Mouse (Mus musculus) G1E-ER4 (cell line): ENCODE results near the gene Rarb. TPM values are rescaled to one million over a fixed set of nuclear protein-coding genes. Genes with fewer than 3 reads are reported as not detected.

Source experiments
- GATA1 ChIP-seq: IDR thresholded peaks from one replicate; pipeline ENCODE4 v1.8.0; 2012; ENCODE audit warnings: low read length, inconsistent platforms
- polyA plus RNA-seq: library from polyadenylated mRNA; stranded (reverse); fragments of >175 nt; gene quantifications from 2 replicates; pipeline ENCODE4 v1.2.3, GENCODE M21; 2012

Gene Rarb
- polyA plus RNA-seq, 1 experiment: not detected

DNA sequence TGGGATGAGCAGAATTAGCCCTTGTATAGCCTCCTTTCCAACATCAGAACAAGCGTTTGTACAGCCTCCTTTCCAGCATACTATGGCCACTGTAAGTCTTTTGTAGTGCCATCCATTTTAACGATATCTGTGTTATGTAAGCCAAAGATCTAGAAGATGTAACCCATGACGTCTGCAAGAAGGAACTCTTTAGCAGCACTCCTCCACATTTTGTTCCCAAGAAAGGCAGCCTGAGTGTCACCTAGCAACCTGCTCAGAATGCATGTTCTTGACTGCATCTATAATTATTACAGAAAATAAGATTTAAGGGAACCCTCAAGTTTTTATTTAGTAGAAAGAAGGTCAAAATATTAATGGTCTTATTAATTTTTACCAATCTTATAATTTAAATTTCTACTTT lies 148.4 kb downstream of the Rarb start:
- TF ChIP-seq GATA1: no peak

DNA sequence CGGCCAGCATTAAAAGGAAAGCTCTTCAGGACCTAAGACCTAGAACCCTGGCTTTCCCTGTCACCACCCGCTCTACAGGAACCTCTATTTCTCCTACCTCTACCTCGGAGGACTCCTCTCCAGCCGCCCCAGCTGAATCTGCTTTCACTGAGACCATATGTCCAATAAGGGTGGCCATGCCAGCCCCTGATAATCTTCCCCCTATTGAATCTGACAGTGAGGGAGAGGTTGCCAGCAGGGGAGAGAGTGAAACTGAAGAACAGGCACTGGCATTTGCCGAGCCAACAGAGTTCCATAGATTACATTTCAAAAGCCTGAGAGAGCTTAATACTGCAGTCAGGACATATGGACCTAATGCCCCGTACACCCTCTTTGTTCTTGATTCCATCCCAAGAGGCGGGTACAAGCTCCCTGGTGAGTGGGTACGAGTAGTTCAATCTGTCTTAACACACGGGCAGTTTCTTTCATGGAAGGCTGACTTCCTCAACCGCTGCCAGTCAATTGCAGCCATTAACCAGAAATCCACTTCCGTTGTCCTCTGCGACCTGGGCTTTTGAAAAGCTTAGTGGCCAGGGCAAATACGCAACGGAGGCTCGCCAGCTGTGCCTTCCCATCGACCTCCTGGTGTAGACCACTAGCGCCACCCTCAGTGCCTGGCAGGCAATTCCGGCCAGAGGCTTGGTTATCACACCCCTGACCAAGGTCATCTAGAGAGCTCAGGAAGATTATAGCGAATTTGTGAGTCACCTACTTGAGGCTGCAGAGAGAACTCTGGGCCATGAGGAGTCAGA lies 179.6 kb downstream of the Rarb start:
- no peak for TF ChIP-seq GATA1

DNA sequence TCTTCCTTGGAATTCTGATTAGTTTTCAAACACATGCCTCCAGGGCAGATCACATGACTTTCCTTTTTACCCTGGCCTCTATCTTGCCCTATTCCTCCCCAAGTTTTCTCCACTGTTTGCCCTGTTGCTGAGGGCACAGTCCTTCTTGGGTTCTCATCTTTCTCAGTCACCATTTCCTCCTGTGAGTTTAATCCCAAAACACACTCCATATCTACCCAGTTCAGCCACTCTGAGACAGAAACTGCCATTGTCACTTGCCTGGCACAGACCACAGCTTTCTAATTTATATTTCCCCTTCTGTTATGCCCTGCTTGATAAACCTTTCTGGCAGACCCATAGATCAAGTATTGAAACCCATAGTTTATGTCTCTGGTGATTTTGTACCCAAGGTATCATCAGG lies 205.0 kb downstream of the Rarb start:
- no peak for TF ChIP-seq GATA1

DNA sequence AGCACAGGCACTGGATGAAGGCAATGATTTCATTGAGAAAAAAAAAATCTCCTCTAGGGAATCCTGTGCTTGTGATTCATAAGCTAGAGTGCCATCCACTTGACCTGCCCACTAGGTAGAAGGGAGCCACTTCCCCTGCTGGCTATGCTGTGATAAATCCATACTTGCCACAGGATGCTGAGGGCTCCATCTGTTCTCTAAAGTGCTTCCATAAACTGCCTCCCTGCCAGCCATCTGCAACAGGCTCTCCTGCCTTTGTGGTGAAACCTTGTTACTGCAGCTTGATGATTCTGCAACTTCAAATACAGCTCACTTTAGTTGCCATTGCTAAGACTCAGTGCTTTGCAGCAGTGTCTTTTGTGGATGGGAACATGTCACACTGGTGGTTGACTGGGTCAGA lies 213.5 kb downstream of the Rarb start:
- no peak for TF ChIP-seq GATA1

DNA sequence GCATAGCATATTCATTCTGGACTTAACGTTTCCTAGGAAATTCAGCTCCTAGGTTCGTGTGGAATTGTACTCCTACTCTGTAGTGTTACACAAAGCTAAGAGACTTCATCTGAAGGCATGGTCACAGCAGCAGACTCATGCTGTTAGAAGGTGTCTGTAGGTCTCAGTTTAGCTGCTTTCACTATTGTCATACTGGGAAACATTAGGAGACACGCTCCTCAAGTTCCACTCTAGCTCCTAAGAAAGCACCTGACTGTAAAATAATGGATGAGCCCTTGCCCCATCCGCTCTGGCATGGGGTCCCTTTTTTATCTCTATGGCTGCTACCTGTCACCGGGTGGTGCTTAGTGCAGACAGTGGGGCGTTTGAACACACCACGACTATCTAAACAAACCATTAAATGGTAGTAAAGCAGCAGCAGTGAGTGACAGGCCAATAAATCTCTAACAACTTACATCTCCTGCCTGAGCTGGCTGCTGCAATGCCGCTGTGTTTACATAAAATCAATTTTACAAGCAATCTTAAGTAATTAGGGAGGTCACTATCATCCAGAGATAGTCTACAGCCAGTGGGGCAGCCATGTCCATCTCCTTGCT lies 214.4 kb downstream of the Rarb start:
- no peak for TF ChIP-seq GATA1

DNA sequence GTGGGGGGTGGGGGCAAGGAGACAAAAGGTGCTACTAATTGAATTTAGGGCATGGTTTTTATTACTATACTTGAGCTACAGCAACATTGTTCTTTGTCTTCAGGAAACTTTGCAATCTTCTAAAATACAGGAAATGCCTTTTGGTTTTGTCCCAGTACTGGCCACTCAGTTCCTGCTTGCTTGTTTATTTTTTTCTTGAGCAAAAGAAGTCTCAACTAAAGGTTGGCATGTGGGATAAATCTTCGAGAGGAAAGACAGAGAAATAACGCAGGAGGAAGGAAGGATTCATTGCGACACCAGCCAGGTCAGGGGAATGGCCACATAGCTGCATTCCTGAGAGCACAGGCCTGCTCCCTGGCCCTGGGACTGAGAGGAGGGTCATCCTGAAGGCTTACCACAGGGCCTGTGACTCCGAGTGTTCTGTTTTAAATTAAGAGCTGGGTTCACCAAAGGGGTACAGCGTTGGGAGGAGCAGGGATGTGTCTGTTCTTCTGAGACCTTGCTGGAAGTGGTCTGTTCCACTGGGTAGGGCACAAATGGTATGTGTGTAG lies 215.8 kb downstream of the Rarb start:
- no peak for TF ChIP-seq GATA1

DNA sequence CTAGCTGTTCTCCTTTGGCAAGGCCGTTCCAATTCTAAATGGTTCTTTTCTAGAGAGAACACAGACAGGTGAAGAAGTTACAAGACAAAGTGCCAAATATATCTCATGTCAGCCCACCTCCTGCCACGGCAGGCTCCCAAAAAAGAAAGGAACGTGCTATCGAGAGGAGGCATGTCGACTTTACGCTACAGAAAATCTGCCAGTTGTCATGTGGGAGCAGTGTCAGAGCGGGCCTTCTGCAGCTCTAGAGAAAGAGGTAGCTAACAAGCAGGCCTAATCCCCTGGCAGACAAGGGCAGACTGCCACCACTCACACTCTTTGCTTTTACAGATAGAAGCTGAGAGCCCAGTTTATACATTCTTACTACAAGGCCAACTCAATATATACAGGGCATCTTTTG lies 219.7 kb downstream of the Rarb start:
- TF ChIP-seq GATA1: no peak

DNA sequence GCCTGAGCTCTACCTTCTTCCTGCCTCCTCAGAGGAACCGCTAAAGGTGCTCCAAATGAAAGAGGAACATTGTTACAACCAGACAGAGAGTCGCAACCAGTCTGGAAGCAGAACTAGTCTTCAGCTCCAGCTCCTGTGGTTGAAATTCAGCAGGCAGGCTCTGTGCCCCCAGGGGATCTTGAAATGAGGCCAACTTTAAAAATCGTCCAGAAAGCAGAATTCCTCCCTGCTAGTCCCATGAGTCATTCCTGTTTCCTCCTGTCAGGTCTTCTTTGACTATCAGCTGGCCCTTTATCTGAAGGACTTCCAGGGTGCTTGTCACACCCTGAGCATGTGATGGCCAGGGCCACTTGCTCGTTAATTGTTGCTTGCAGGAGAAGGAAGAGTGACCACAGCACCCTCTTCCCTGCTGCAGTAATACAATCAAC lies 220.9 kb downstream of the Rarb start:
- no peak for TF ChIP-seq GATA1

DNA sequence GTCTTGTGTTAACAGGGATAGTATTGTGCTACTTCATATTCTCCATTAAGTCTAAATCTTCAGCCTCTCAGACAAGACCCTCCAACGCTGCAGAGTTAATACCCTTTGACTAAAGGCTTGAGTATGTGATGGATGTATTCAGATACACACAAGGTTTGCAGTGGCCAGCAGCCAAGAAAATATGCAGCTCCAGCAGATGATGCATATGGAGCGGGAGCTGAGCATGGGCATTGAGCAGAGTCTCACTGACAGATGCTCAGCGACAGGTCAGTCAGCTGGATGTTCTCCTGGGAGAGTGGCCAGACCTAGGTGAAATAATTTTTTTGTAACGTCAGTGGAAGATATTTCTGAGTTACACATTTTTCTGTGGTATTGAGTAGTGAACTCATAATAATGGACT lies 229.8 kb downstream of the Rarb start:
- no peak for TF ChIP-seq GATA1

DNA sequence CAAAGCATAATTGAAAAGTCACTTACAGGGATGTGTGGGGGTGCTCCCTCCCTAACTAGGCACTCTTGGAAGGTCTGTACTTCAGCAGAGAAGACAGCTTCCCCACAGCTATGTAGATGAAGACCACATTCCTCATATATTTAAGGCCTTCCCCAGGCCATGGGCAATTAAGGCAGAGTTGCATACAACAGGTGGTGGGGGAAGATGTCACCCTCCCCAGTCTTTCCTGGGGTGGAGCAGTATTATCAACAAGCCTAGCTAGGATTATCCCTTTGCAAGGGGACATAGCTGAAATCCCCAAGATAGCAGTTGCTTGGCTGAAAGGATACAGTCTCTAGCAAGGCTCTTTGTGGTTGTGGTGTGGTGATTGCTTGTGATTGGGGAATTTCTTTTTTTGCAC lies 240.9 kb downstream of the Rarb start:
- TF ChIP-seq GATA1: no peak

DNA sequence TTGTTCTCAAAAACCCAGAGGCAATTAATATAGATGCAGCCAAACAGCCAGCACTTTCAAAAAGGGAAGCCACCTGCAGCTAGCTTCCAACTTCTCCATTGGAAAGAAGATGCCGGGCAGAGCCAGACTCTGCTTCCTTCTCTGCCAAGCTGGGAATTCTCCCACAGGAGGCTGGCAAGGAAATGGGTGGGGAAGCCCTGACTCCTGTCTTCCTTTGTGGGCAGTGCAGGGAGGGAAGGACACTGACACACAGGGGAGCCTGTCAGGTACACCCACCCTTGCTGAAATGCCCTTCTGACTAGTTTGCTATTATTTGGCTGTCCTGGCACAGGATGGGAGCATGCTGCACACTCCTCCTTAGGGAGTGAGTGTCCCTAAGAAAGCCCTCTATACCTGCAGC lies 241.9 kb downstream of the Rarb start:
- TF ChIP-seq GATA1: no peak

DNA sequence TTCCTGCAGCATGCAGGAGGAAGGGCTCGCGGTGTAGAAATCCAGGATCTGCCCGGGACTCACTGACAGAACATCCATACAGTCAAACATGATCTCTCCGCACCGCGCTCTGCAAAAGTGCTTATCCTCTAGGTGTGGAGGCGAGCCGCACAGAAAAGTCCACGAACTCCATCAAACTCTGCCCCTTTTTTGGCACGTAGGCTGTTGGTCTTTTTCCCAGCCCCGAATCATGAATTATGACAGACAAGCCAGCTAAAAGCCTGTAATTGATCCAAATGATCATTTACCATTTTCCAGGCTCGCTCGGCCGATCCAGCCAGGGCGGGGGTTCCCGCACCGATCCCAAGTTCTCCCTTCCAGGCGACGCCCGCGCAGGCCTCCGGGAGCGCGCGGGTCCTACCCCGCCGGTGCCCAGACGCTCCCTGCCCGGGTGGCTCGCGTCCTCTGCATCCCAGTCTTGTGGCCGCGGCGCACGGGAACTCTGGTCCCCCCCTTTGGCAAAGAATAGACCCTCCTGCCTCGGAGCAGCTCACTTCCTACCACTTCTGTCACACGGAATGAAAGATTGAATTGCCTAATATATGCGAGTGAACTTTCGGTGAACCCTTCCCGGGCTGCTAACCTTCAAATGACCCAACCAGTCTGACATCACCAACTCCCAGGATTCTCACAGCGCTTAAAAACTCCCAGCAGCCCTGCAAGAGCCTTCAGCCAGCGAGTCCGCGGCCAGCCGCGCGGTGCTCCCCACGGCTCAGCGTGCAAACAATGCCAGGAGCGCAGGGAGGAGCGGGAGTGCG lies 243.8 kb downstream of the Rarb start:
- TF ChIP-seq GATA1: no peak

DNA sequence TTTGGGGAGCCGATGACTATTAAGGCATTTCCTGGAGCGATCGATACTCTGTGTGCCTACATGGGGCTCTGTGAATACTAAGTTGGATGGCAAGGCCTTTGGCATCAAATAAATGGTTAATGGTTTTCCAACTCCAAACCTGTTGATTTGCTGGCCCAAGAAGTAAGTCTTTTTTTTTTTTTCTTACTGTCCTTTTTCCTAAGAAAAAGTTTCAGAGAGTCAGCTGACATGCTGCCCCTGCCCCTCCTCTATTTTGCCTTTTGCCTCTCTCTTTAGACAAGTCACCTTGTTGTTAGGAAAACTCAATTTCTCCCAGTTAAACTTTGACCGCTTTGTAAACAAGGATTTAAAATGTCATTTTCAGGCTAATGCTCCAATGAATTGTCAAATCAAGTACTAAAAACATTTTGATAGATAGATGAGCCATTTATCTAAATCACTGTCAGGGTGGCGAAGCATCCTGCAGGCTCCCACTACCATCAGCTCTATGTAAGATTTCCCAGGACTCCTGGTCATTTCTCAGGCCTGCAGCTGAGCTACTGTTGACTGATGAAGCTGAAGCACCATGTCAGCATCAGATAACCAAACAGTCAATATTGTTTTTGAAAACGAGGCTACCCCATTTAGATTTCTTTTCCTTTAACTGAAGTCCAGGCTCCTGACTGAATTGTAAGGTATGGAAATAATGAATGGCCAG lies 245.3 kb downstream of the Rarb start:
- TF ChIP-seq GATA1: no peak

DNA sequence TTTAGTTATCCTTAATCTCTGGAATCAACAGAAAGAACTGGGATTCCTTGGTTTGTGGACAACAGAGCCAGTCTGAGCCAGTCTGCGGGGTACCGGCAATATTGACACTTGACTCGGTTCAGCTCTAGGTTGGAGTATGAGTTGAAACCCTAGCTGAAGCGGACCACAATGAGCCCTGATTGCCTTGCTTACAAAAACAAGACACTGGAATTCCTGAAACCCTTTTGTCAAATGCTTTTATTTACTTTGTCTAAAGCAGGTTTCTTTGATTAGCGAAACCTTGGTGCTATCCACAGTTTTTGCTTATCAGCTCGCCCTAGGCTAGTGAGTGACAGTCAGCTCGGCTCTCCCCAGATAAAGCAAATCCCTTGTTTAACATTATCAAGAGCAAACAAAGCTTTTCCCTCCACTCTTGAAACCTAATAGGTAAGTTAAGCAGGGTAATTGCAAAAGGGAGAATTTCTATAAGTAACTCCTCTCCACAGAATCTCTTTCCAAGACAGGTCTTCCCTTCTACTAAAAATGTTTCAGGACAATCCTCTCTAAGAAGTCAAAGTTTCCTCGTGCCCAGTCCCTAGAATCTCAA lies 246.1 kb downstream of the Rarb start:
- no peak for TF ChIP-seq GATA1

DNA sequence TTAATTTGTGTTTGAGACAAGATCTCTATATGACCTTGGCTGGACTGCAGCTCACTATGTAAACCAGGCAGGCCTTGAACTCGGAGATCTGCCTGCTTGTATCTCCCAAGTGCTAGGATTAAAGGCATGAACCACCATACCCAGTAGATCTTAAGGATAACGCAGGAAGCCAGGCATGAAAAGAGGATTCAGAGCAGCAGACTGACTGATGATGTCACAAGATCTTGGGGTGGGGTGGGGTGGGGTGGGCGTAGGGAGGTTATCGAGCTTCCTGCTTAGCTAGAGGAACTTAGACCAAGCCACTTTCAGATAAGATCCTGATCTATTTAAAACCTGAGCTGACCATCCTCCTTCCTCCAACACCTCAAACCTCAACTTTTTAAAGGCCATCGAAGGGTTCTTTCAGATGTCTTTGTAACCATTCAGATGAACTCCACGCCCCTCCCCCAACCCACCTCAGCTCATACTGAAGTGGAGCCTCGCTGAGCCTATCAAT lies 249.4 kb downstream of the Rarb start:
- TF ChIP-seq GATA1: no peak
